ENCODE assay signal across 9 mouse cellular contexts in the genomic region with DNA sequence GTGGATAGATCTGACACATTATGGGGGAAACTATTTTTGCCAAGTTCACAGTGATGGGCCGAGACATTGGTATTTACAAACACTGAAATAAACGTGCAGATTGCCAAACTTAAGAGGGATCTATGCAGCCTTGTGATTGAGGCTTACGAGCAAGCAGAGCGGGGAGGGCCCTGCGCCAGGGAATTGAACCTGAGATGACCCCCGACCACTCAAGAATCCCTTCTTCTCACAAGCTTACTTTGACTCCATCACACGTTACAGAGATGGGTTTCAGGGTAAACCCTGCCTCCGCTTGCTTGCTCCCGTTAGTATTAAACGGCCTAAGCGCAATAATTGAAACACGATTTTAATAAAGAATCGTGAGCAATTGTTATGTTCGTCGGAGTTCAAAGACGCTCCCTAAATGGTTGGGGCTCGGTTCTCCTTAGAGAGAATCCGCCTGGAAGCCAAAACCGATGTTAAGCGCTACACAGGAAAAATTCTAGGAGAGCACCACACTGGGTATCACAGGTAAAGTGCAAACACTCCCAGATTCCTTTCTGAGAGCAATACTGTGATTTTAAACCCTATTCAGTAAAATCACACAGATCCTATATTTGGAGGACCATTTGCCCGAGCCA. TPM values are rescaled to one million over a fixed set of nuclear protein-coding genes. Genes with fewer than 3 reads are reported as not detected.
A peak's percentile ranks its signal among the peaks of the same experiment; 100 is the strongest.
DNase-seq lines count a peak whose midpoint lies in the region; ATAC-seq and TF ChIP-seq lines count a peak whose summit lies in the region.
"Had no signal": no experiment of that assay in that cellular context is flagged by ENCODE, and none has a peak within 500 bp of the region (broad histone marks: within the 10 kb centered on the region; RNA-seq: fewer than 3 reads in every experiment).

No protein-coding gene starts in this region.

- H3K36me3 ChIP-seq in heart, embryonic 15.5 days: no peaks in the 10 kb centered on the region
- no peaks in the 10 kb centered on the region for H3K36me3 ChIP-seq in G1E (replicated peaks)
- H3K36me3 ChIP-seq in forebrain, embryonic 16.5 days (ENCODE audit: control insufficient read depth, insufficient read depth): no peaks in the 10 kb centered on the region
- no peaks in the 10 kb centered on the region for H3K36me3 ChIP-seq in liver, embryonic 15.5 days (replicated peaks)

- intact Hi-C loops in heart, postnatal 10 days (cut with DNase I): loop anchor here (2.0 kb wide), 1 partner anchor 17 kb away; no protein-coding TSS in a partner anchor

- H3K27ac ChIP-seq in heart, embryonic 15.5 days: no peak overlapping the region
- H3K27ac ChIP-seq in forebrain, embryonic 16.5 days (ENCODE audit: low read length): no peak overlapping the region
- H3K27ac ChIP-seq in liver, embryonic 15.5 days (replicated peaks): no peak overlapping the region

- H3K9me3 ChIP-seq in heart, embryonic 15.5 days (replicated peaks): no peaks in the 10 kb centered on the region
- no peaks in the 10 kb centered on the region for H3K9me3 ChIP-seq in G1E (replicated peaks)
- H3K9me3 ChIP-seq in forebrain, embryonic 16.5 days (ENCODE audit: control insufficient read depth, low read length): no peaks in the 10 kb centered on the region; the same call in 1 of the 2 replicates
- H3K9me3 ChIP-seq in liver, embryonic 15.5 days (replicated peaks): no peaks in the 10 kb centered on the region

- H3K4me1 ChIP-seq in heart, embryonic 15.5 days (replicated peaks): peaks cover 19% of the 10 kb centered on the region
- H3K4me1 ChIP-seq in G1E (ENCODE audit: insufficient read depth, low read depth, low read length): peaks cover 42% of the 10 kb centered on the region
- peaks cover 12% of the 10 kb centered on the region for H3K4me1 ChIP-seq in forebrain, embryonic 16.5 days (replicated peaks; ENCODE audit: control insufficient read depth, insufficient read depth, low read length)
- H3K4me1 ChIP-seq in liver, embryonic 15.5 days (replicated peaks): peaks cover 19% of the 10 kb centered on the region

- ATAC-seq in heart, embryonic 15.5 days (replicated peaks; ENCODE audit: insufficient number of reproducible peaks, insufficient read depth, low FRiP score, low read depth): no peak
- ATAC-seq in G1E (ENCODE audit: extremely low read depth, insufficient number of reproducible peaks, low FRiP score, poor library complexity, severe bottlenecking): no peak
- ATAC-seq in forebrain, embryonic 16.5 days: no peak
- ATAC-seq in liver, embryonic 15.5 days (ENCODE audit: insufficient read depth): no peak

- no peak overlapping the region for H3K9ac ChIP-seq in heart, embryonic 15.5 days
- H3K9ac ChIP-seq in forebrain, embryonic 16.5 days (replicated peaks; ENCODE audit: low read depth, low read length): no peak overlapping the region
- no peak overlapping the region for H3K9ac ChIP-seq in liver, embryonic 15.5 days

- DNase-seq in heart, postnatal 10 days: no peak
- DNase-seq in G1E (ENCODE audit: low spot score): no peak
- no peak for DNase-seq in urinary bladder, postnatal 36 days (ENCODE audit: low spot score in 2 of 2)
- DNase-seq in testis, postnatal 14 days (ENCODE audit: low spot score): no peak
- no peak for DNase-seq in layer of hippocampus, adult 8-10 months (ENCODE audit: low spot score in 2 of 2)
- DNase-seq: cerebellum, adult 18-20 months had no signal

- H3K4me3 ChIP-seq in heart, embryonic 15.5 days: peak overlapping the region; percentile 35
- H3K4me3 ChIP-seq in G1E (ENCODE audit: low read depth, low read length): peak overlapping the region; percentile 36; the same call in 1 of the 2 replicates
- peak overlapping the region; percentile 14; the same call in 1 of the 2 replicates for H3K4me3 ChIP-seq in forebrain, embryonic 16.5 days (replicated peaks; ENCODE audit: low read length)
- H3K4me3 ChIP-seq in liver, embryonic 15.5 days (replicated peaks): peak overlapping the region; percentile 44

- H3K27me3 ChIP-seq in heart, embryonic 15.5 days: peaks cover 75% of the 10 kb centered on the region
- H3K27me3 ChIP-seq in G1E (ENCODE audit: insufficient read depth, low read length): peaks cover 64% of the 10 kb centered on the region
- H3K27me3 ChIP-seq in forebrain, embryonic 16.5 days (replicated peaks; ENCODE audit: control insufficient read depth, insufficient read depth, low read length): peaks cover 68% of the 10 kb centered on the region
- H3K27me3 ChIP-seq in liver, embryonic 15.5 days: peaks cover 92% of the 10 kb centered on the region

- WGBS in heart, embryonic 15.5 days: 4% methylated on average over 21 of the region's 21 CpGs
- WGBS in forebrain, embryonic 16.5 days: 2% methylated on average over 21 of the region's 21 CpGs
- 2% methylated on average over 21 of the region's 21 CpGs for WGBS in liver, embryonic 15.5 days (ENCODE audit: insufficient replicate concordance)

- TF ChIP-seq CTCF in G1E (IDR thresholded peaks at IDR 0.05; ENCODE audit: low read depth, low read length): no peak

- H3K4me2 ChIP-seq in heart, embryonic 15.5 days: peak overlapping the region; percentile 62
- peak overlapping the region; percentile 23; the same call in 1 of the 2 replicates for H3K4me2 ChIP-seq in forebrain, embryonic 16.5 days (ENCODE audit: low read length)
- peak overlapping the region; percentile 71 for H3K4me2 ChIP-seq in liver, embryonic 15.5 days

RNA-seq across cellular contexts. Expression of gene Prss16, which starts 12.2 kb away (rescaled TPM):
- polyA plus RNA-seq in heart, embryonic 15.5 days (2015; fragmentation: Nextera tagmentation; extraction: Ambion mirVana): 9.5 and 113 TPM in 2 replicates
- total RNA-seq in heart, postnatal 10 days (2021): not detected
- not detected in 2 replicates for total RNA-seq in G1E (2014; fragmentation: Nextera tagmentation)
- 0.22 and 0.23 TPM in 2 replicates for total RNA-seq in G1E (2017)
- 0.03 and 0.04 TPM in 2 replicates for polyA plus RNA-seq in G1E (2012)
- polyA plus RNA-seq in forebrain, embryonic 16.5 days (2015; fragmentation: Nextera tagmentation; extraction: Ambion mirVana): 0.19 TPM in 1 of 2 replicates, not detected in the other
- 0.62 and 1.0 TPM in 2 replicates for polyA plus RNA-seq in liver, embryonic 15.5 days (2015; fragmentation: Nextera tagmentation; extraction: Ambion mirVana)
- under 1 TPM; 0.29 to 0.84 (median 0.56) TPM for total RNA-seq in layer of hippocampus, adult 8-10 months (2022)

RNA-seq across cellular contexts. Expression of gene Pom121l2, which starts 16.3 kb away (rescaled TPM):
- polyA plus RNA-seq in heart, embryonic 15.5 days (2015; fragmentation: Nextera tagmentation; extraction: Ambion mirVana): not detected in 2 replicates
- not detected for total RNA-seq in heart, postnatal 10 days (2021)
- total RNA-seq in G1E (2014; fragmentation: Nextera tagmentation): not detected in 2 replicates
- not detected in 2 replicates for total RNA-seq in G1E (2017)
- polyA plus RNA-seq in G1E (2012): not detected in 2 replicates
- not detected in 2 replicates for polyA plus RNA-seq in forebrain, embryonic 16.5 days (2015; fragmentation: Nextera tagmentation; extraction: Ambion mirVana)
- polyA plus RNA-seq in liver, embryonic 15.5 days (2015; fragmentation: Nextera tagmentation; extraction: Ambion mirVana): not detected in 2 replicates
- not detected for total RNA-seq in layer of hippocampus, adult 8-10 months (2022)

RNA-seq across cellular contexts. Expression of gene Hist1h2ah, which starts 38.1 kb away (rescaled TPM):
- 3.5 TPM in 1 of 2 replicates, not detected in the other for polyA plus RNA-seq in heart, embryonic 15.5 days (2015; fragmentation: Nextera tagmentation; extraction: Ambion mirVana)
- total RNA-seq in heart, postnatal 10 days (2021): 100 to 1,000 TPM; 181 to 187 TPM
- total RNA-seq in G1E (2014; fragmentation: Nextera tagmentation): 177 and 303 TPM in 2 replicates
- total RNA-seq in G1E (2017): 2,043 and 4,016 TPM in 2 replicates
- polyA plus RNA-seq in G1E (2012): 5,681 and 9,617 TPM in 2 replicates
- not detected in 2 replicates for polyA plus RNA-seq in forebrain, embryonic 16.5 days (2015; fragmentation: Nextera tagmentation; extraction: Ambion mirVana)
- polyA plus RNA-seq in liver, embryonic 15.5 days (2015; fragmentation: Nextera tagmentation; extraction: Ambion mirVana): 9.5 and 11.4 TPM in 2 replicates
- 10 to 100 TPM in 3 of 4 experiments, 1 to 10 TPM in 1; 6.5 to 26.2 (median 15.2) TPM for total RNA-seq in layer of hippocampus, adult 8-10 months (2022)

RNA-seq across cellular contexts. Expression of gene Hist1h2bk, which starts 38.4 kb away (rescaled TPM):
- 1.6 and 1.7 TPM in 2 replicates for polyA plus RNA-seq in heart, embryonic 15.5 days (2015; fragmentation: Nextera tagmentation; extraction: Ambion mirVana)
- 100 to 1,000 TPM; 213 to 221 TPM for total RNA-seq in heart, postnatal 10 days (2021)
- total RNA-seq in G1E (2014; fragmentation: Nextera tagmentation): 229 and 286 TPM in 2 replicates
- 1,693 and 2,296 TPM in 2 replicates for total RNA-seq in G1E (2017)
- polyA plus RNA-seq in G1E (2012): 11.8 and 30.4 TPM in 2 replicates
- polyA plus RNA-seq in forebrain, embryonic 16.5 days (2015; fragmentation: Nextera tagmentation; extraction: Ambion mirVana): 3.3 TPM in 1 of 2 replicates, not detected in the other
- polyA plus RNA-seq in liver, embryonic 15.5 days (2015; fragmentation: Nextera tagmentation; extraction: Ambion mirVana): 4.4 and 5.4 TPM in 2 replicates
- total RNA-seq in layer of hippocampus, adult 8-10 months (2022): 10 to 100 TPM; 10.4 to 18.1 (median 16.5) TPM

RNA-seq across cellular contexts. Expression of gene Hist1h4i, which starts 43.9 kb away (rescaled TPM):
- polyA plus RNA-seq in heart, embryonic 15.5 days (2015; fragmentation: Nextera tagmentation; extraction: Ambion mirVana): 8.6 and 12.1 TPM in 2 replicates
- total RNA-seq in heart, postnatal 10 days (2021): 10 to 100 TPM; 70.8 to 71.4 TPM
- total RNA-seq in G1E (2014; fragmentation: Nextera tagmentation) (26.2 and 52.2 TPM in 2 replicates), G1E (2017) (284 and 309 TPM in 2 replicates)
- 12.6 and 17.3 TPM in 2 replicates for polyA plus RNA-seq in G1E (2012)
- 14.0 and 14.5 TPM in 2 replicates for polyA plus RNA-seq in forebrain, embryonic 16.5 days (2015; fragmentation: Nextera tagmentation; extraction: Ambion mirVana)
- polyA plus RNA-seq in liver, embryonic 15.5 days (2015; fragmentation: Nextera tagmentation; extraction: Ambion mirVana): 40.8 and 42.0 TPM in 2 replicates
- 10 to 100 TPM; 55.1 to 70.7 (median 60.0) TPM for total RNA-seq in layer of hippocampus, adult 8-10 months (2022)

Comparison
In these comparisons a context has a peak if more than half of its experiments do, and no peak if none do; other contexts are left out.
1. RNA of gene Hist1h2ah, which starts 38.1 kb away (polyA plus RNA-seq): 5,681 to 9,617 TPM in G1E; 9.5 to 11.4 TPM in liver, embryonic 15.5 days, 3.5 TPM in heart, embryonic 15.5 days and not detected in forebrain, embryonic 16.5 days; every median in the first group is over 100 times any median in the second.
2. Peak in every context shown above with its lines, with median percentiles within 50 percentile points of each other: H3K4me2 ChIP-seq and H3K4me3 ChIP-seq.